Mouse (Mus musculus) CD4-positive helper T cell, adult 2 months (primary cell): ENCODE measurements around the gene Gm8978.
"Not testable (repeated sequence)": the region's sequence is repeated elsewhere in the genome, so short reads cannot be mapped to it uniquely, and the experiment has no call there.

Source experiments
- DNase-seq: peaks from one replicate; pipeline ENCODE4 v3.0.0-alpha.2; 2012; ENCODE audit warnings: low read depth, missing footprints, low spot score

The Gm8978 gene

DNA sequence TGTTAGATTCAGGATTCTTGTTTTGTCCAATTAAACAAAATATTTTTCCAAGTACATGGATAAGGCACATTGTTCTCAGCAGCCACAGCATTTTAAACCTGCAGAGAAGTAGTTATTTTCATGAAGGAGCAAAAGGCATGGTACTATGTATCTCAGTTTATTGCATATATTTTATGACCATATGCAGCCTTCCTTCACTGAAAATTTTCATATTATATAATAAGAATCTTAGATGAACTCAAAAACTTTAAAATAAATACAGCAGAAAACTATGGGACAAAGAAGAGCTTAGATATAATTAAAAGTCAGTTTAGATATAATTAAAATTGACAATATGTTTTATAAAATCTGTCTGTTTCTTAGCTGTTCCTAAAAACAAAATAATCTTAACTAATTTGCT, at the start of gene Gm8978:
Gm8978 (minus strand) TSS at position 101 of the 400 bp plus-strand sequence.
- not testable (repeated sequence) for DNase-seq

DNA sequence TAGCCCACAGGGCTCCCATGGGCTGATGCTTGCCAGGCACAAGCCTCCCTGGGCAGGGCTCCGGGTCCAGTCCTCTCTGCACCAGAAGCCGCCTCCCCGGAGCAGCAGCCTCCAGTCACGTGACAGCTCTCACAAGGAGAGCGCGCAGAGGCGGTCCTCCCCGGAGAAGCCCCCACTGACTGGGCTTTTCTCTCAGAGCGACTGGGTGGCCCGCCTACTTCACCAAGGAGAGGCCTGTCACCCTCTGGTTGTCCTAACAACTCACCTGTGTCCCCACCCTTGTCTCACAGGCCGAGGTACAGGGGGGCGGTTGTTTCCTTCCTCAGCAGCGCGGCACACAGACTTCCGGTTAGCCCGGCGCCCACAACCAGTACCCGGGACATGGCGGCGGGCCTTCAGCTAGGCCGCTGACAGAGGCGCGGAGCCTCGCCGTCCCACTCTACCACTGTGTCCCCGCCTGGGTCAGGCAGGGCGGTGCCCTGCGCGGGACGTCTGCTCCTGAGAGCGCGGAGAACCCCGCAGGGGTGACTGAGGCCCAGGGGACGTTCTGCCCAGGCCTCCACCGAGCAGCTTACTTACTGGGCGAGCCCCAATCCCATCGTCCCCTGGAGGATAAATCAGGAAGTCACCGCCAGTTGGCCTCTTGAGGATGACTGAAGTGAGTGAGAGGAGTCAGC, 35.3 kb downstream of the Gm8978 start:
- peak; percentile 69 for DNase-seq

DNA sequence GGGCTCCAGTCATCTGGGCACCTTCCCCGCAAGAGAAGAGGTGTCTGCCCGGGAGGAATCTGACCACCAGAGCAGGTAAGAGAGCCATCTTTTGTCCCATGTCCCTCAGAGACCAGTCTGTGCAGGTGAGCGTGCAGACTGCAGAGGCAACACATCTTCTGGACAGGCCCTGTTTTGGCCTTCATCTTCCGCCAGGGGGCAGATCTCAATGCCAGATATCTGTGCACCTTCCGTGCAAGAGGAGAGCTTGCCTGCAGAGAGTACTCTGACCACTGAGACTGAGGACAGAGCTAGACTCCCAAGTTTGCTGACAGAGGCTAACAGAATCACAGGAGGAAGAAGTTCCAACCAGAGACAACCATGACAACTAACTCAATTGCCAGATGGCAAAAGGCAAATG, 56.5 kb downstream of the Gm8978 start:
- DNase-seq = not testable (repeated sequence)
